8 mouse cellular contexts compared by ENCODE assay signal in genomic region chr5:129501671-129502070, GRCm38 (mm10). TPM values are rescaled to one million over a fixed set of nuclear protein-coding genes. Genes with fewer than 3 reads are reported as not detected.
DNase-seq lines count a peak whose midpoint lies in the region; ATAC-seq and TF ChIP-seq lines count a peak whose summit lies in the region.

No protein-coding gene starts in this region.

- no peak for ATAC-seq in embryonic facial prominence, embryonic 11.5 days (replicated peaks; ENCODE audit: insufficient number of reproducible peaks, low FRiP score, low TSS enrichment, low read depth)
- ATAC-seq in hindbrain, embryonic 16.5 days = no peak
- peak; percentile 53 for ATAC-seq in liver, postnatal 0 days
- ATAC-seq in inflammation-experienced regulatory T-cells, adult 6 months = no peak

- peak overlapping the region; percentile 98 for H3K4me3 ChIP-seq in embryonic facial prominence, embryonic 11.5 days (ENCODE audit: low read depth, low read length)
- H3K4me3 ChIP-seq in hindbrain, embryonic 16.5 days (ENCODE audit: low read length) = peak overlapping the region; percentile 99
- H3K4me3 ChIP-seq in liver, postnatal 0 days (ENCODE audit: low read depth, low read length) = peak overlapping the region; percentile 99

- no peaks in the 10 kb centered on the region for H3K27me3 ChIP-seq in embryonic facial prominence, embryonic 11.5 days (ENCODE audit: control insufficient read depth, insufficient read depth, low read length)
- H3K27me3 ChIP-seq in hindbrain, embryonic 16.5 days (replicated peaks; ENCODE audit: control insufficient read depth, insufficient read depth, low read length) = no peaks in the 10 kb centered on the region
- H3K27me3 ChIP-seq in liver, postnatal 0 days (ENCODE audit: insufficient read depth, low read length) = no peaks in the 10 kb centered on the region

- no peak for TF ChIP-seq CTCF in liver, postnatal 0 days (IDR thresholded peaks at IDR 0.05; ENCODE audit: low read depth)

- WGBS in embryonic facial prominence, embryonic 11.5 days = under 1% methylated on average over 36 of the region's 44 CpGs
- under 1% methylated on average over 29 of the region's 44 CpGs for WGBS in hindbrain, embryonic 16.5 days
- under 1% methylated on average over 38 of the region's 44 CpGs for WGBS in liver, postnatal 0 days (ENCODE audit: insufficient replicate concordance)

- no peaks in the 10 kb centered on the region for H3K4me1 ChIP-seq in embryonic facial prominence, embryonic 11.5 days (ENCODE audit: control insufficient read depth, insufficient read depth, low read length)
- peaks cover 14% of the 10 kb centered on the region for H3K4me1 ChIP-seq in hindbrain, embryonic 16.5 days (ENCODE audit: control insufficient read depth, insufficient read depth, low read depth, low read length)
- H3K4me1 ChIP-seq in liver, postnatal 0 days (ENCODE audit: insufficient read depth) = peaks cover 11% of the 10 kb centered on the region

- H3K36me3 ChIP-seq in embryonic facial prominence, embryonic 11.5 days (replicated peaks; ENCODE audit: control insufficient read depth, insufficient read depth, low read depth, low read length) = no peaks in the 10 kb centered on the region
- peaks cover 11% of the 10 kb centered on the region for H3K36me3 ChIP-seq in hindbrain, embryonic 16.5 days (ENCODE audit: control insufficient read depth, insufficient read depth, low read length)
- H3K36me3 ChIP-seq in liver, postnatal 0 days (replicated peaks; ENCODE audit: insufficient read depth, low read length) = peaks cover 29% of the 10 kb centered on the region

- peak overlapping the region; percentile 93 for H3K9ac ChIP-seq in embryonic facial prominence, embryonic 11.5 days (replicated peaks; ENCODE audit: low read length)
- peak overlapping the region; percentile 91 for H3K9ac ChIP-seq in hindbrain, embryonic 16.5 days (ENCODE audit: low read depth, low read length)
- peak overlapping the region; percentile 97 for H3K9ac ChIP-seq in liver, postnatal 0 days (replicated peaks)

- H3K27ac ChIP-seq in embryonic facial prominence, embryonic 11.5 days (replicated peaks; ENCODE audit: low read depth, low read length) = no peak overlapping the region
- H3K27ac ChIP-seq in hindbrain, embryonic 16.5 days (ENCODE audit: low read depth, low read length) = peak overlapping the region; percentile 82
- peak overlapping the region; percentile 88 for H3K27ac ChIP-seq in liver, postnatal 0 days (ENCODE audit: low read depth)

- DNase-seq in embryo, embryonic 11 days = peak; percentile 13
- no peak for DNase-seq in embryo, embryonic 10.5 days (ENCODE audit: low spot score)
- DNase-seq in CD4-positive helper T cell, adult 2 months (ENCODE audit: low read depth, low spot score) = peak; percentile 37
- no peak for DNase-seq in embryonic facial prominence, embryonic 11.5 days (ENCODE audit: low spot score)
- DNase-seq in liver, postnatal 0 days = peak; percentile 51
- peak; percentile 41 for DNase-seq in spleen, adult 12 weeks (ENCODE audit: low spot score)

- no peaks in the 10 kb centered on the region for H3K9me3 ChIP-seq in embryonic facial prominence, embryonic 11.5 days (replicated peaks; ENCODE audit: control insufficient read depth, low read length)
- no peaks in the 10 kb centered on the region for H3K9me3 ChIP-seq in hindbrain, embryonic 16.5 days (ENCODE audit: control insufficient read depth, low read length)
- H3K9me3 ChIP-seq in liver, postnatal 0 days (ENCODE audit: low read length) = no peaks in the 10 kb centered on the region

- no peak for TF ChIP-seq EP300 in liver, postnatal 0 days (IDR thresholded peaks at IDR 0.05; ENCODE audit: low read depth)

- peak overlapping the region; percentile 66 for H3K4me2 ChIP-seq in embryonic facial prominence, embryonic 11.5 days (ENCODE audit: low read depth, low read length)
- H3K4me2 ChIP-seq in hindbrain, embryonic 16.5 days (ENCODE audit: low read length) = peak overlapping the region; percentile 95
- H3K4me2 ChIP-seq in liver, postnatal 0 days (ENCODE audit: low read depth, low read length) = peak overlapping the region; percentile 98

RNA-seq across cellular contexts. Expression of gene Sfswap, which starts 0.7 kb away (rescaled TPM):
- 47.7 and 48.1 TPM in 2 replicates for polyA plus RNA-seq in embryonic facial prominence, embryonic 11.5 days (2014; fragmentation: Nextera tagmentation; extraction: Ambion mirVana)
- polyA plus RNA-seq in hindbrain, embryonic 16.5 days (2015; fragmentation: Nextera tagmentation; extraction: Ambion mirVana) = 42.1 and 47.7 TPM in 2 replicates
- 10.6 and 11.0 TPM in 2 replicates for polyA plus RNA-seq in liver, postnatal 0 days (2015; fragmentation: Nextera tagmentation; extraction: Ambion mirVana)
- polyA plus RNA-seq in inflammation-experienced regulatory T-cells, adult 6 months (2017; shearing (Covaris generic)) = 10 to 100 TPM; 20.2 to 43.9 (median 33.4) TPM

Comparison
In these comparisons a context has a peak if more than half of its experiments do, and no peak if none do; other contexts are left out.
1. DNase-seq: peak in embryo, embryonic 11 days (single experiment), CD4-positive helper T cell, adult 2 months (single experiment), liver, postnatal 0 days (single experiment) and spleen, adult 12 weeks (single experiment); none in embryo, embryonic 10.5 days (single experiment) and embryonic facial prominence, embryonic 11.5 days (single experiment).
2. Peak in every context shown above with its lines, with median percentiles within 50 percentile points of each other: H3K4me2 ChIP-seq, H3K4me3 ChIP-seq and H3K9ac ChIP-seq.